Mouse (Mus musculus) hindbrain, embryonic 11.5 days (tissue): ENCODE measurements around the gene Bloc1s1. TPM values are rescaled to one million over a fixed set of nuclear protein-coding genes. Genes with fewer than 3 reads are reported as not detected.
A peak's percentile ranks its signal among the peaks of the same experiment; 100 is the strongest.

Source experiments
- ATAC-seq: fragments of 200-750 bp; cut with Nextera tagmentation; 2 replicates; pipeline ENCODE4 v1.8.0; 2017; ENCODE audit warnings: mild to moderate bottlenecking, moderate TSS enrichment, moderate library complexity; ENCODE audit not compliant: low FRiP score
- DNase-seq: peaks from one replicate; pipeline ENCODE4 v3.0.0-alpha.2; 2015; ENCODE audit warnings: low spot score
- H3K27ac ChIP-seq: fragments of 300-500 bp; sonication (generic); 2 replicates; pipeline ENCODE4 v1.5.1; 2014; ENCODE audit warnings: mild to moderate bottlenecking, low read depth, low read length
- H3K27me3 ChIP-seq: fragments of 300-500 bp; sonication (generic); 2 replicates; pipeline ENCODE4 v1.6.1; 2014; ENCODE audit warnings: mild to moderate bottlenecking, low read length, moderate library complexity, mixed read lengths; ENCODE audit not compliant: control insufficient read depth, insufficient read depth
- H3K36me3 ChIP-seq: fragments of 300-500 bp; sonication (generic); 2 replicates; pipeline ENCODE4 v1.6.1; 2014; ENCODE audit warnings: mild to moderate bottlenecking, low read length, moderate library complexity, mixed read lengths; ENCODE audit not compliant: control insufficient read depth, insufficient read depth
- H3K4me1 ChIP-seq: fragments of 300-500 bp; sonication (generic); replicated peaks from 2 replicates; pipeline ENCODE4 v1.6.1; 2014; ENCODE audit warnings: low read length, mixed read lengths; ENCODE audit not compliant: control insufficient read depth, insufficient read depth
- H3K4me2 ChIP-seq: fragments of 300-500 bp; sonication (generic); replicated peaks from 2 replicates; pipeline ENCODE4 v1.6.1; 2014; ENCODE audit warnings: mild to moderate bottlenecking, low read depth, low read length
- H3K4me3 ChIP-seq: fragments of 300-500 bp; sonication (generic); 2 replicates; pipeline ENCODE4 v1.5.1; 2014; ENCODE audit warnings: low read depth, low read length
- H3K9ac ChIP-seq: fragments of 300-500 bp; sonication (generic); 2 replicates; pipeline ENCODE4 v1.6.1; 2014; ENCODE audit warnings: low read depth, low read length
- H3K9me3 ChIP-seq: fragments of 300-500 bp; sonication (generic); 2 replicates; pipeline ENCODE4 v1.6.1; 2016; ENCODE audit warnings: low read length; ENCODE audit not compliant: control insufficient read depth
- WGBS: fragments of 180-500 bp; shearing (Covaris S2); extraction: QIAGEN DNeasy Blood & Tissue Kit; methylation state at CpG from one replicate; pipeline ENCODE4 v1.1.7; 2014; 5-methylcytosine and 5-hydroxymethylcytosine counted together
- polyA plus RNA-seq: library from polyadenylated mRNA; unstranded; fragments of >200 nt; fragmentation: Nextera tagmentation; extraction: Ambion mirVana; gene quantifications from 2 replicates; pipeline ENCODE4 v1.2.1, GENCODE M21; 2014

Bloc1s1 gene
- polyA plus RNA-seq, 1 experiment from 2014 or later, result 269 TPM

DNA sequence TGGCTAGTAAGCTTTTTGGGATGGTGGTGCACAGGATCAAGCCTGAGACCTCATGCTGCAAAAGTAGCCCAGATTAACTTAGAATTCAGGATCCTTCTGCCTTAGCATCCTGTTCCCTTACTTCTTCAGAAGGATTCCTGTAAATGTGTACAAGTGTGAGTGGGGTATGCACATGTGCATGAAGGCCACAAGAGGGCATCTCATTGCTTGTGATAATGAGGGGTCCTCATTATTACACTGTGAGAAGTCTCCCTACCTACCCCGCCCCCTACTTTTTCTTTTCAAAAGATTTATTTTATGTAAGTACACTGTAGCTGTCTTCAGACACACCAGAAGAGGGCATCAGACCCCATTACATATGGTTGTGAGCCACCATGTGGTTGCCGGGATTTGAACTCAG lies 8.3 kb downstream of the Bloc1s1 start:
- Histone ChIP-seq H3K36me3 (no peaks in the 10 kb centered on the region), H3K9me3 (no peaks in the 10 kb centered on the region), H3K9ac (no peak overlapping the region), H3K4me3 (no peak overlapping the region), H3K27me3 (no peaks in the 10 kb centered on the region), H3K4me2 (no peak overlapping the region), H3K27ac (no peak overlapping the region), H3K4me1 (0 out of 2 replicates have a peak, but pooled peaks cover 2% of the 10 kb centered on the region)
- ATAC-seq (no peak), DNase-seq (no peak)
- 95% methylated on average over 2 of the region's 2 CpGs for WGBS

GRCm38 (mm10) chr10:128913696-128914095 lies 10.1 kb downstream of the Bloc1s1 start:
- H3K9me3 ChIP-seq, result no peaks in the 10 kb centered on the region
- no peak overlapping the region for H3K4me2 ChIP-seq
- H3K9ac ChIP-seq, result no peak overlapping the region
- no peaks in the 10 kb centered on the region for H3K36me3 ChIP-seq
- no peak overlapping the region for H3K4me3 ChIP-seq
- no peak for ATAC-seq
- WGBS, result 77% methylated on average over 12 of the region's 12 CpGs
- H3K27ac ChIP-seq, result no peak overlapping the region
- no peak for DNase-seq
- H3K4me1 ChIP-seq, result 0 out of 2 replicates have a peak, but pooled peaks cover 2% of the 10 kb centered on the region
- no peaks in the 10 kb centered on the region; the same call in 1 of the 2 replicates for H3K27me3 ChIP-seq

- Histone ChIP-seq H3K4me2 (no peak overlapping the region), H3K9ac (no peak overlapping the region), H3K4me1 (0 out of 2 replicates have a peak, but pooled peaks cover 2% of the 10 kb centered on the region), H3K9me3 (no peaks in the 10 kb centered on the region), H3K27me3 (no peaks in the 10 kb centered on the region; the same call in 1 of the 2 replicates), H3K27ac (no peak overlapping the region), H3K36me3 (no peaks in the 10 kb centered on the region), H3K4me3 (no peak overlapping the region)
- peak; percentile 15; the same call in 1 of the 2 replicates for ATAC-seq
- DNase-seq, result peak; percentile 96
- 7% methylated on average over 5 of the region's 5 CpGs for WGBS
These were observed 10.6 kb downstream of the Bloc1s1 start for GRCm38 (mm10) chr10:128913219-128913618.

- DNase-seq (no peak), ATAC-seq (no peak)
- 81% methylated on average over 4 of the region's 4 CpGs for WGBS
These were observed 11.0 kb downstream of the Bloc1s1 start for GRCm38 (mm10) chr10:128912791-128913190.

DNA sequence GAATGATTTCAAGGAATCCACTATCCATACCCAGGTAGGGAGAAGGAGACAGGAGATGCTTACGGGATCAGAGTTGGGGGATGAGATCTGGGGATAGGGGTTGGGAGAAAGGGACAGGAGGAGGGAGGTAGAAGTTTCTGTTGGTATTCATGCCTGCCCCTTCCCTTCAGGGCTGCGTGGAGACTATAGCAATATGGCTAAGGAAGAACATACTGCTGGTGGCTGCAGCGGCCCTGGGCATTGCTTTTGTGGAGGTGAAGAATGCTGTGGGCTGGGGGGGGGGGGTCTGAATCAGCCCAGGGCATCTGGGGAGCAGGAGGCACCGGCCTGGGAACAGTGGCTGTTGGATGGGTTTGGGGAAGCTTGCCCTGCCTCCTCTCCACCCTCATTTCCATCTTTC lies 11.6 kb downstream of the Bloc1s1 start:
- Histone ChIP-seq H3K27me3 (no peaks in the 10 kb centered on the region; the same call in 1 of the 2 replicates), H3K27ac (no peak overlapping the region), H3K4me1 (0 out of 2 replicates have a peak, but pooled peaks cover 2% of the 10 kb centered on the region), H3K9me3 (no peaks in the 10 kb centered on the region), H3K36me3 (no peaks in the 10 kb centered on the region), H3K4me3 (no peak overlapping the region), H3K4me2 (no peak overlapping the region), H3K9ac (no peak overlapping the region)
- WGBS, result 81% methylated on average over 4 of the region's 4 CpGs
- DNase-seq, result no peak
- no peak for ATAC-seq

More at GRCm38 (mm10) chr10:128912791-128913190, 11.0 kb downstream of the Bloc1s1 start:
- Histone ChIP-seq H3K27ac (no peak overlapping the region), H3K4me3 (no peak overlapping the region), H3K4me1 (0 out of 2 replicates have a peak, but pooled peaks cover 2% of the 10 kb centered on the region), H3K27me3 (no peaks in the 10 kb centered on the region; the same call in 1 of the 2 replicates), H3K36me3 (no peaks in the 10 kb centered on the region), H3K9me3 (no peaks in the 10 kb centered on the region), H3K9ac (no peak overlapping the region), H3K4me2 (no peak overlapping the region)

DNA sequence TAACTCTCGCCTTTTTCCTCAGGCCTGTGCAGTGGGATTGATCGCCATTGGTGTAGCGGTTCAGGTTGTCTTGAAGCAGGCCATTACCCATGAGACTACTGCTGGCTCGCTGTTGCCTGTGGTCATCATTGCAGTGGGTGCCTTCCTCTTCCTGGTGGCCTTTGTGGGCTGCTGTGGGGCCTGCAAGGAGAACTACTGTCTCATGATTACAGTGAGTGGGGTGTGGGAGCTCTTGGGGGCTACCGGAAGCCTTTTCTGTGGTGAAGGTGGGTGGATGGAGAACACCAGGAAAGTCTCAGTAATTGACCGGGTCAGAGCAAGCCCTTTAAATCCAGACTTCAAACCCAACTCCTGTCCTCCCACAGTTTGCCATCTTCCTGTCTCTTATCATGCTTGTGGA lies 12.4 kb downstream of the Bloc1s1 start:
- Histone ChIP-seq H3K27me3 (no peaks in the 10 kb centered on the region; the same call in 1 of the 2 replicates), H3K4me2 (no peak overlapping the region), H3K9ac (no peak overlapping the region), H3K4me1 (0 out of 2 replicates have a peak, but pooled peaks cover 2% of the 10 kb centered on the region), H3K9me3 (no peaks in the 10 kb centered on the region), H3K4me3 (no peak overlapping the region), H3K27ac (no peak overlapping the region), H3K36me3 (no peaks in the 10 kb centered on the region)
- ATAC-seq, result no peak
- DNase-seq, result no peak
- WGBS, result 89% methylated on average over 6 of the region's 6 CpGs

- H3K9ac ChIP-seq, result peak overlapping the region; percentile 86
- 0 out of 2 replicates have a peak, but pooled peaks cover 2% of the 10 kb centered on the region for H3K4me1 ChIP-seq
- DNase-seq (peak; percentile 57), ATAC-seq (peak; percentile 47)
- H3K4me2 ChIP-seq, result peak overlapping the region; percentile 78
- H3K36me3 ChIP-seq, result no peaks in the 10 kb centered on the region
- peak overlapping the region; percentile 87 for H3K4me3 ChIP-seq
- 2% methylated on average over 61 of the region's 66 CpGs for WGBS
- peak overlapping the region; percentile 56; the same call in 1 of the 2 replicates for H3K27ac ChIP-seq
- no peaks in the 10 kb centered on the region for H3K9me3 ChIP-seq
- H3K27me3 ChIP-seq, result no peaks in the 10 kb centered on the region; the same call in 1 of the 2 replicates
These were observed 13.6 kb downstream of the Bloc1s1 start for GRCm38 (mm10) chr10:128910066-128910841.

GRCm38 (mm10) chr10:128909567-128910028 lies 14.2 kb downstream of the Bloc1s1 start:
- DNase-seq (peak; percentile 84), ATAC-seq (peak; percentile 83)
- no peaks in the 10 kb centered on the region for H3K9me3 ChIP-seq
- H3K27ac ChIP-seq, result peak overlapping the region; percentile 56; the same call in 1 of the 2 replicates
- peak overlapping the region; percentile 86 for H3K9ac ChIP-seq
- no peaks in the 10 kb centered on the region for H3K36me3 ChIP-seq
- peak overlapping the region; percentile 78 for H3K4me2 ChIP-seq
- 0 out of 2 replicates have a peak, but pooled peaks cover 2% of the 10 kb centered on the region for H3K4me1 ChIP-seq
- peak overlapping the region; percentile 87 for H3K4me3 ChIP-seq
- WGBS, result under 1% methylated on average over 36 of the region's 41 CpGs
- no peaks in the 10 kb centered on the region; the same call in 1 of the 2 replicates for H3K27me3 ChIP-seq
